Mouse (Mus musculus): Measurements from ENCODE around the gene Atxn1.

DNA sequence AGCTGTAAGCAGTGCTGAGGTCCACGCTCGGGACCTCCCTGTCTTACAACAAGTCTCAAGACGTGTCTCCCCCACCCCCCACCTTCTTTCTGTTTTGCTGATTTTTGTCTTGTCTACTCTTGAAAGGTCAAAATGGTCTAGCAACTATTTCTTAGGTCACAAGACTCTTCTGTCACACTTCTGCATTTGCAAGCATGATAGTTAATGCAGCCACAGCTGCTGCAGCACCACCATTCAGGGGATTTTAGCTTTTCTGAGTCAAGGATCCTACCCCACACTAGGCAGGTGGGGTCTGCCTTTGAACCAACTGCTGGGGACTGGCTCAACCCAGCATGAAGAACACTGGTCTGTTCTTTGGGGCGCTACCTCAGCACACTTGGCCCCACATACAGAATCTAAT lies 3.4 kb upstream of the Atxn1 start:
- no peak for TF ChIP-seq POLR2A (IDR thresholded peaks at IDR 0.05; ENCODE audit: insufficient read depth, low read depth, low read length)
- TF ChIP-seq CTCF (IDR thresholded peaks at IDR 0.05): no peak
- no peak for TF ChIP-seq EP300 (IDR thresholded peaks at IDR 0.05; ENCODE audit: insufficient read depth, low read depth, low read length)

All from heart, adult 2 months (tissue).